Mouse (Mus musculus) limb, embryonic 11.5 days (tissue): ENCODE data around the gene Hist1h4b. TPM values are rescaled to one million over a fixed set of nuclear protein-coding genes. Genes with fewer than 3 reads are reported as not detected.
"Not testable (repeated sequence)": the region's sequence is repeated elsewhere in the genome, so short reads cannot be mapped to it uniquely, and the experiment has no call there.

Experiments used
- ATAC-seq: fragments of 200-750 bp; cut with Nextera tagmentation; 2 replicates; pipeline ENCODE4 v1.8.0; 2017; ENCODE audit warnings: low read depth; ENCODE audit not compliant: insufficient number of reproducible peaks, low FRiP score, low TSS enrichment
- DNase-seq: peaks from one replicate; pipeline ENCODE4 v3.0.0-alpha.2; 2015; ENCODE audit warnings: low spot score
- H3K27ac ChIP-seq: fragments of 300-500 bp; sonication (generic); replicated peaks from 2 replicates; pipeline ENCODE4 v1.5.1; 2014; ENCODE audit warnings: low read depth, mild to moderate bottlenecking, low read length
- H3K27me3 ChIP-seq: fragments of 300-500 bp; sonication (generic); 2 replicates; pipeline ENCODE4 v1.6.1; 2014; ENCODE audit warnings: mild to moderate bottlenecking, low read length, mixed read lengths; ENCODE audit not compliant: control insufficient read depth, insufficient read depth
- H3K36me3 ChIP-seq: fragments of 300-500 bp; sonication (generic); 2 replicates; pipeline ENCODE4 v1.6.1; 2014; ENCODE audit warnings: mild to moderate bottlenecking, low read length, moderate library complexity, mixed read lengths; ENCODE audit not compliant: control insufficient read depth, insufficient read depth
- H3K4me1 ChIP-seq: fragments of 300-500 bp; sonication (generic); 2 replicates; pipeline ENCODE4 v1.6.1; 2014; ENCODE audit warnings: low read length, mixed read lengths; ENCODE audit not compliant: control insufficient read depth, insufficient read depth
- H3K4me2 ChIP-seq: fragments of 300-500 bp; sonication (generic); 2 replicates; pipeline ENCODE4 v1.6.1; 2014; ENCODE audit warnings: low read depth, mild to moderate bottlenecking, moderate library complexity; ENCODE audit not compliant: severe bottlenecking
- H3K4me3 ChIP-seq: fragments of 300-500 bp; sonication (generic); 2 replicates; pipeline ENCODE4 v1.5.1; 2014; ENCODE audit warnings: low read depth, low read length
- H3K9ac ChIP-seq: fragments of 300-500 bp; sonication (generic); 2 replicates; pipeline ENCODE4 v1.6.1; 2014; ENCODE audit warnings: mild to moderate bottlenecking, low read length
- H3K9me3 ChIP-seq: fragments of 300-500 bp; sonication (generic); 2 replicates; pipeline ENCODE4 v1.6.1; 2016; ENCODE audit warnings: low read length; ENCODE audit not compliant: control insufficient read depth
- WGBS: fragments of 180-500 bp; shearing (Covaris S2); extraction: QIAGEN DNeasy Blood & Tissue Kit; methylation state at CpG from one replicate; pipeline ENCODE4 v1.1.7; 2014; 5-methylcytosine and 5-hydroxymethylcytosine counted together
- polyA plus RNA-seq: library from polyadenylated mRNA; unstranded; fragments of >200 nt; fragmentation: Nextera tagmentation; extraction: Ambion mirVana; gene quantifications from 2 replicates; pipeline ENCODE4 v1.2.1, GENCODE M21; 2014

Hist1h4b gene
- polyA plus RNA-seq, 1 experiment from 2014 or later, result 6.3 TPM

DNA sequence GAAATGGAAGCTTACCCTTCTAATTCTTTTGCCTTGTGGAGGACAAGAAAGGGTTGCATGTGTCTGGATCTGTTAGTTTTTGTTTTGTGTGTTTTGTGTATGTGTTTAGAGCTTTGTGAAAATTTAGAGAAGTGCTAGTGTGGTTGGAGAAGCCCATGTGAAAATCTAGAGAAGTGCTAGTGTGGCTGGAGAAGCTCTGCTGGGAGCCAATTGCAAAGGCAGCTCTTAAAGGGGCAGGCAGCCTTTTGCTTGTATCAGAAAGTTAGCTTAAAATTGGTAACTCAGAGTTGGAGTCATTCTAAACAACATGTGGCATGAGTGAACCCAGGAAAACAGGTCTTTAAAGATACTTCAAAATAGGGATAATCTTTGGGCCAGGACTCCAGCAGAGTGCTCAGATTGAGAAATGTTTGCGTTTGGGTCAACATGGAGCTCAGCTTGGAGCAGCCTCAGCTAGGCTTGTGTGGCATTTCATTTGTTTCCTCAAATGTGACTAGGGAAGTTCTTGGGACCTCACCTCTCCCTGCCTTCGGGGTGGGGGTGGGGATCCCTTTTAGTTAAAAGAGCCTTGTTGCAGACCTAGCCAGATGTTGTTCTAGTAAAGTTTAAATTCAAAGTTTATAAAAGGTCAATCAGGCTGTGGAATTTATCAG is 39.1 kb upstream of the Hist1h4b start:
- H3K4me2 ChIP-seq, H3K27ac ChIP-seq, H3K27me3 ChIP-seq, H3K36me3 ChIP-seq, H3K4me1 ChIP-seq, H3K9me3 ChIP-seq, H3K9ac ChIP-seq, ATAC-seq, H3K4me3 ChIP-seq: not testable (repeated sequence)
- peak; percentile 22 for DNase-seq
- 16% methylated on average over 2 of the region's 2 CpGs for WGBS

DNA sequence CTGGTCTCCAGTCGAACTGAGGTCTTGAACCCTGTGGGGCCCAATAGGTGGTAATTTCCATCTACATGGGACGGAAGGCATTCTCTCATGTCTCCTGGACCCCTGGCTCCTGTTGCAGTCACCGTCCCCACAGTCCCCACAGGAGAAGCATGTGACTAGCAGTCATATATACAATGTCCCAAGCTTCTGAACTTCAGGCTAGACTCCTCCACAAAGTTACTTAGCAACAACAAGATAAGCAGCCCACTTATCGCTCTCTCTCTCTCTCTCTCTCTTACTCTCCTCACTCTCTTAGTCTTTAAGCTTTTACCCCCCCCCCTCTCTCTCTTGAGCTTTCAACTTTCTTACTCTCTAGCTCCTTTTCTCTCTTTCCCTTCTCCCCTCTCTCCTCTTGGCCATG is 32.6 kb upstream of the Hist1h4b start:
- 93% methylated on average over 4 of the region's 4 CpGs for WGBS
- Histone ChIP-seq H3K27ac (no peak overlapping the region), H3K4me3 (no peak overlapping the region), H3K27me3 (no peaks in the 10 kb centered on the region), H3K4me1 (no peaks in the 10 kb centered on the region), H3K9me3 (no peaks in the 10 kb centered on the region), H3K36me3 (no peaks in the 10 kb centered on the region), H3K9ac (no peak overlapping the region), H3K4me2 (no peak overlapping the region)
- DNase-seq (no peak), ATAC-seq (no peak)

DNA sequence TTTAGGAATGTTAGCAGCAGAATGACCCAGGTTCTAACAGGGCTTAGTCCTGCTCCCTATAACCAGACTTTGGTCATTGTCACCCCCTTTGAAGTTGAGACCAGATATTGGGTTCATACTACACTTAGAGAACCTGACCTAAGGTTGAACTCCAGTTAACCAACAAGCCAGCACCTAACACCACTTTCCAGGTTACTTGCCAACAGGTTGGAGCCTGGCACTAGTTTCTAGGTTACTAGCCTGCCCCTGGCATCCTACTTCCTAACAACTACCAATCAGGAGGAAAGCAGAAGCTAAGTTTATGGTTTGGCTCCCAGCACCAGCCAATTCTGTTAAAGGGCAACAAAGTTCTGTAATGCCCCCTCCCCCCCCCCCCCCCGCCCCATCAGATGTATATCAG is 31.6 kb upstream of the Hist1h4b start:
- H3K4me3 ChIP-seq, result no peak overlapping the region
- no peak overlapping the region for H3K9ac ChIP-seq
- no peaks in the 10 kb centered on the region for H3K4me1 ChIP-seq
- no peaks in the 10 kb centered on the region for H3K27me3 ChIP-seq
- no peak overlapping the region for H3K27ac ChIP-seq
- DNase-seq (no peak), ATAC-seq (no peak)
- no peak overlapping the region for H3K4me2 ChIP-seq
- H3K9me3 ChIP-seq, result no peaks in the 10 kb centered on the region
- H3K36me3 ChIP-seq, result no peaks in the 10 kb centered on the region
- no CpG with 5 or more reads among the region's 1 CpGs for WGBS

DNA sequence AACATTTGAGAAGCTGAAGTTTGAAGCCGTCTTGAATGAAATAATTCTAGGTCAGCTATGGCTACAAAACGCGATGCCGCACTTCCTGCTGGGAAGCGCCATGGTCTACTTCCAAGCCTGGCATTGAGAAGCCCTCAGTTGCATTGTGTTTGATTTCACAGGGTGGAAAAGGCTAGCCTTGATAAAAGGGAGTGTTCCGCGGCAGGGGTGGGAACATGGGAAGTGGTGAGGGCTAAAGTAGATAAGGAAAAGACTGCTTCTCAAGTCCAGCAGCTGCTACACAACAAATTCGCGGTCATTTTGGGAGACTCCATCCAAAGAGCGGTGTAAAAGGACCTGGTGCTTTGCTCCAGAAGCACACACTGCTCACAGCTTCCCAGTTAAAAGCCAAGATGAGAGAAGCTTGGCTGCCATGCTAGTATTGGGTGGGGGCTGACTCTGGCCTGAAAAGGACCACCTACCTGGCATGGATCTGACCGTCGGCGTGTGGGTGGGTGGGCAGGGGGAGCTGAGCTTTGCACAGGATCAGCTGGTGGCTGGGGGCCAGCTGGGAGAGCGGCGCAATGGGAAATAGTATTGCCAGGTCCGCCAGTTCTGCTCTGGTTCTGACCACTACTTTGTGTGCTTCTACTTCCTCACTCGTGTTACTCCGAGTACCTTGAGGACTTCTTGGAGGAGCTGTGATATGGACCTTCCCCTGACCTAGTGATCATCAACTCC is 28.2 kb upstream of the Hist1h4b start:
- DNase-seq (peak; percentile 18), ATAC-seq (no peak)
- Histone ChIP-seq H3K27me3 (no peaks in the 10 kb centered on the region), H3K9ac (no peak overlapping the region), H3K9me3 (no peaks in the 10 kb centered on the region), H3K4me2 (no peak overlapping the region), H3K36me3 (no peaks in the 10 kb centered on the region), H3K4me1 (no peaks in the 10 kb centered on the region), H3K4me3 (no peak overlapping the region), H3K27ac (no peak overlapping the region)
- WGBS, result 91% methylated on average over 18 of the region's 18 CpGs

DNA sequence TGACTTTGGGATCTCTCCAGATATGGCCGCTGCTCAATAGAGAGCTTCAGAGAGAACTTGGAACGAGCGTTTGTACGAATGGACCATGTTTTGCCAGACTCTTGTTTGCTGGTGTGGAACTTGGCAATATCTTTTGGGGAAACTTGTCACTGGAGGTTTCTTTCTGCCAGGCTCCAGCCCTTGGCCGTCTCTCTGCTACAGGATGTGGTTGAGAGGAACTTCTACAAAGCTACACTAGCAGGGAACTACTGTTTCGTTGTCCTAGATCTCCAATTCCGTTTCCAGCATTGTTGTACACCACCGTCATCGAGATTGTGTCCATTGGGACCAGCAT is 27.7 kb upstream of the Hist1h4b start:
- ATAC-seq, result no peak

DNA sequence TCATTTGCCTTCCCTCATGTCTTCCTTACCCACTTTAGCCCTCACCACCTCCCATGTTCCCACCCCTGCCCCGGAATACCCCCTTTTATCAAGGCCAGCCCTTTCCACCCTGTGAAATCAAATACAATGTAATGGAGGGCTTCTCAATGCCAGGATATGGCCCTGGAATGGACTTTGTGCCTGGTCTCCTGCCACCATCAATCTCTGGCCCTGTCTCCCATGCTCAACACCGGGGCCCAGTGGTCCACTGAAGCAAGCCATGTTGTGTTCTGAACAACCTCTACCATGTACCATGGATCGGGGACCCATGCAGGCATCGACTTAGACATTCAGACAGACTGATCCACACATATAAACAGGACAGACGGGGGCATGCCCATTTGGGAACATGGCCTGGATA is 27.1 kb upstream of the Hist1h4b start:
- no peaks in the 10 kb centered on the region for H3K27me3 ChIP-seq
- no peak overlapping the region for H3K9ac ChIP-seq
- no peaks in the 10 kb centered on the region for H3K9me3 ChIP-seq
- H3K4me1 ChIP-seq, result no peaks in the 10 kb centered on the region
- ATAC-seq (no peak), DNase-seq (peak; percentile 19)
- H3K4me3 ChIP-seq, result no peak overlapping the region
- no peak overlapping the region for H3K4me2 ChIP-seq
- 89% methylated on average over 5 of the region's 5 CpGs for WGBS
- no peaks in the 10 kb centered on the region for H3K36me3 ChIP-seq
- no peak overlapping the region for H3K27ac ChIP-seq

More for the DNA sequence above, 27.7 kb upstream of the Hist1h4b start:
- H3K9me3 ChIP-seq, result no peaks in the 10 kb centered on the region
- no peaks in the 10 kb centered on the region for H3K4me1 ChIP-seq
- DNase-seq, result peak; percentile 16
- WGBS, result 94% methylated on average over 9 of the region's 9 CpGs
- H3K27me3 ChIP-seq, result no peaks in the 10 kb centered on the region
- no peak overlapping the region for H3K4me2 ChIP-seq
- no peaks in the 10 kb centered on the region for H3K36me3 ChIP-seq
- H3K27ac ChIP-seq, result no peak overlapping the region
- H3K4me3 ChIP-seq, result no peak overlapping the region
- no peak overlapping the region for H3K9ac ChIP-seq

DNA sequence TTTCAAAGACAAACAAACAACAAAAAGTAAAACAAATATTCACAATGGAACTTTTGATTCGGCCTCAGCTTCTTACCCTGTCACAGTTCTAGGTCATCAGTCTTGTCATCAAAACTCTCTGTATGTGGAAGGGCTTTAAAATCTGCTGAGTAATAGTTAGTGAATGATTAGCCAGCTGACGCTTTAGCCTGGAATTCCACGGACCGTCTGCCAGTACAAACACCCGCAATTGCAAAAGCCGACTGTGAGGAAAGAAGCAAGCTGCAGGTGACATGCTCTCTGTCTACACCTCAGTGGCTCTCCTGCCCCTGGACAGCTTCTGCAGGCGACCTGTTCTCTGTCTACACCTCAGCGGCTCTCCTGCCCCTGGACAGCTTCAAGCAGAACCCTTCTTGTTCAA is 26.3 kb upstream of the Hist1h4b start:
- no peak overlapping the region for H3K4me2 ChIP-seq
- DNase-seq, result peak; percentile 23
- no peaks in the 10 kb centered on the region for H3K27me3 ChIP-seq
- no peak overlapping the region for H3K9ac ChIP-seq
- H3K27ac ChIP-seq, result no peak overlapping the region
- no peaks in the 10 kb centered on the region for H3K9me3 ChIP-seq
- ATAC-seq, result no peak
- H3K36me3 ChIP-seq, result no peaks in the 10 kb centered on the region
- no peak overlapping the region for H3K4me3 ChIP-seq
- 52% methylated on average over 8 of the region's 8 CpGs for WGBS
- H3K4me1 ChIP-seq, result no peaks in the 10 kb centered on the region

DNA sequence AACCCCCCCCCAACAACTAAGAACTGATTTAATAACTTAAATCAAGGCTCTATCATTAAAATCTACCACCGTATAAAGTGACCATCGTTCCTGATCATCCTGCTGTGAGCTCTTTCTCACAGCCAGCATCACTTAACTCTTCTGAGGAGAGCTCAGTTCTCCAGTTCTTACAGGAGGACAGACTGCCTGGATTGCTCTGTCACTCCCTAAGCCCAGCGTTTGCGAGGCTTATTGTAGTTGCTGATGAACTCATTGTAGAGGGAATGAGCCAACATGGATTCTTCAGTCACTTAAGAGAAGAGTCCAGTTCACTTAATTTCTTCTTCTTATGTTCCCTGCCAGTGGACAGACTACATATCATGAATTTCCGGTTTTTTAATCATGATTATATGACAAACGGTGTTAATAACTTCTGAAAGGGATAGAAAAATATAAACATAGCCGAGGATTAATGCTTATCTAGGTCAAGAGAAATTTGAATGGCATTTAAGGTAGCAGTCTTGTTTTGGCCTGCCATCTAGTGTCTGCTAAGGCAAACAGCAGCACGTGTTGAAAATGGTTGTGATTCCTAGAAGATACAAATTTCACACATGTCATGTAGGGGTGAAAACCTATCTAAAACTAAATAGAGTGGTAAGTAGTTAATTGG is 24.5 kb upstream of the Hist1h4b start:
- whole genome bisulfite sequencing, result 26% methylated on average over 8 of the region's 8 CpGs
- Histone ChIP-seq H3K4me3 (no peak overlapping the region), H3K27me3 (no peaks in the 10 kb centered on the region), H3K4me1 (no peaks in the 10 kb centered on the region), H3K9me3 (no peaks in the 10 kb centered on the region), H3K27ac (no peak overlapping the region), H3K36me3 (no peaks in the 10 kb centered on the region), H3K4me2 (no peak overlapping the region), H3K9ac (no peak overlapping the region)
- ATAC-seq, result no peak
- DNase-seq, result peak; percentile 24
